Mouse (Mus musculus): ENCODE results near the gene Fcamr. TPM values are rescaled to one million over a fixed set of nuclear protein-coding genes. Genes with fewer than 3 reads are reported as not detected.

Fcamr gene
- polyA plus RNA-seq (2012; rRNA removed) = 0.02 and 0.04 TPM in 2 replicates

DNA sequence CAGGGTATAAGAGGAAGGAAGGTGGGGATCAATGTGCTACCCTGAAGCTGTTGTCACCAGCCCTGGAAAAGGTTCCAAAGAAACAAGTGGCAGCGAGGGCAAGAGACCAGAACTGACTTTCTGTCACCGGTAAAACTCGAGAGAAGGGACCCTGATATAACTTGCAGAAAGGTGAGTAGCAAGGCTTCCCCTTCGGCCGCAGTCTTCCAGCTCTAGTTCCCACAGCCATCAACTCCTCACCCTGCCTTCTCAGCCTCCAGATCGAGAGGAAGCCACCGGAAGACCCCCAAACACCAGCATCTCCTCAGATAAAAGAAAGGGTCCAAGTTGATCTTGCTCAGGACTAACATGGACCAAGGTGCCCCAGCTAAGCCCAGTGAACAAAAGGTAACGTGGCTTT, at the start of gene Fcamr:
Gene Fcamr (plus strand): TSS at position 301 of the 400 bp plus-strand sequence.

DNA sequence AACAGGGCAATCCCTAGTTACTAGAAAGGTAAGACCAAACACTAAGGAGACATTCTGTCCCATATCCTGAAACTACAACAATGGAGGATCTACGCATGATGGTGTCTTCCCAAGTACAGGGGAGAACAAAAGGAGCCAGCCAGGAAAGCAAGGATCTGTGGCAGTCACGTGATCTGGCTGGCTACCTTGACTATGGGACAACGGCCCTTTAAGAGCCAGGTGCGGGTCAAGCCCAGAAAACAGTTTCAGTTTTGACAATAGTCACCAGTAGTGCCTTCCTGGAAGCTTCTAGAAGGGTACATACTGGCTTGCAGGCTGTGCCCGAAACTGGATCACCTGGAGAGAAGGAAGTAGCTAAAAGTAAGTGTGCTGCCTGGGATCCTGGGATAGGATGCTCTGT, 25.7 kb downstream of the Fcamr start, which contains the start of gene Pigr:
Gene Pigr (plus strand): TSS at position 237 of the 400 bp plus-strand sequence.

Other genes with a start within 250 kb of the Fcamr start
- not detected in 2 replicates for gene Zp3r, start 171.3 kb upstream of the Fcamr start, polyA plus RNA-seq (2012; rRNA removed)
- gene C4bp, start 139.3 kb upstream of the Fcamr start, polyA plus RNA-seq (2012; rRNA removed) = 4.4 and 8.9 TPM in 2 replicates
- 0.01 TPM in 1 of 2 replicates, not detected in the other for gene Gm29427, start 85.1 kb upstream of the Fcamr start, polyA plus RNA-seq (2012; rRNA removed)
- 3.5 and 3.6 TPM in 2 replicates for gene Yod1, start 83.6 kb upstream of the Fcamr start, polyA plus RNA-seq (2012; rRNA removed)
- gene Pfkfb2, start 71.6 kb upstream of the Fcamr start, polyA plus RNA-seq (2012; rRNA removed) = 5.3 and 6.0 TPM in 2 replicates
- 1.4 and 1.5 TPM in 2 replicates for gene AA986860, start 68.9 kb upstream of the Fcamr start, polyA plus RNA-seq (2012; rRNA removed)
- gene Pigr, start 25.8 kb downstream of the Fcamr start, polyA plus RNA-seq (2012; rRNA removed) = 1.0 and 1.1 TPM in 2 replicates
- gene Fcmr, start 64.8 kb downstream of the Fcamr start, polyA plus RNA-seq (2012; rRNA removed) = 0.11 TPM in 1 of 2 replicates, not detected in the other
- gene Il24, start 86.6 kb downstream of the Fcamr start, polyA plus RNA-seq (2012; rRNA removed) = not detected in 2 replicates
- gene Il20, start 110.5 kb downstream of the Fcamr start, polyA plus RNA-seq (2012; rRNA removed) = not detected in 2 replicates
- not detected in 2 replicates for gene Il19, start 139.2 kb downstream of the Fcamr start, polyA plus RNA-seq (2012; rRNA removed)
- 0.03 and 0.11 TPM in 2 replicates for gene Il10, start 218.9 kb downstream of the Fcamr start, polyA plus RNA-seq (2012; rRNA removed)